Mouse (Mus musculus): ENCODE data around the gene Epha3. TPM values are rescaled to one million over a fixed set of nuclear protein-coding genes. Genes with fewer than 3 reads are reported as not detected.

Gene Epha3
- total RNA-seq, 2 experiments from 2014 or later, result 15.9 to 17.9 TPM

- intact Hi-C loops (cut with DNase I), result no loop called here
- no peak for DNase-seq (ENCODE audit: low spot score in 2 of 2)
Measured at GRCm38 (mm10) chr16:63798341-63798740, 65.6 kb downstream of the Epha3 start.

GRCm38 (mm10) chr16:63794292-63794691 lies 69.7 kb downstream of the Epha3 start:
- DNase-seq (ENCODE audit: low spot score in 2 of 2), result no peak

GRCm38 (mm10) chr16:63793805-63794204 lies 70.2 kb downstream of the Epha3 start:
- intact Hi-C loops (cut with DNase I), result no loop called here
- DNase-seq (ENCODE audit: low spot score in 2 of 2), result peak in 1 of 2 experiments; percentile 31

More at GRCm38 (mm10) chr16:63794292-63794691, 69.7 kb downstream of the Epha3 start:
- intact Hi-C loops (cut with DNase I), result no loop called here

- DNase-seq (ENCODE audit: low spot score in 2 of 2), result no peak
- intact Hi-C loops (cut with DNase I), result no loop called here
Measured at GRCm38 (mm10) chr16:63792084-63792483, 71.9 kb downstream of the Epha3 start.

- DNase-seq (ENCODE audit: low spot score in 2 of 2), result no peak
- intact Hi-C loops (cut with DNase I), result no loop called here
Measured at GRCm38 (mm10) chr16:63783544-63783943, 80.4 kb downstream of the Epha3 start.

- intact Hi-C loops (cut with DNase I), result no loop called here
- DNase-seq (ENCODE audit: low spot score in 2 of 2), result no peak
Measured at GRCm38 (mm10) chr16:63782101-63782500, 81.9 kb downstream of the Epha3 start.

- DNase-seq (ENCODE audit: low spot score in 2 of 2), result no peak
- intact Hi-C loops (cut with DNase I), result no loop called here
Measured at GRCm38 (mm10) chr16:63780151-63780550, 83.8 kb downstream of the Epha3 start.

GRCm38 (mm10) chr16:63777811-63778210 lies 86.2 kb downstream of the Epha3 start:
- no peak for DNase-seq (ENCODE audit: low spot score in 2 of 2)
- intact Hi-C loops (cut with DNase I), result no loop called here

- intact Hi-C loops (cut with DNase I), result no loop called here
- DNase-seq (ENCODE audit: low spot score in 2 of 2), result no peak
Measured at GRCm38 (mm10) chr16:63772566-63772965, 91.4 kb downstream of the Epha3 start.

GRCm38 (mm10) chr16:63767589-63767988 lies 96.4 kb downstream of the Epha3 start:
- intact Hi-C loops (cut with DNase I), result no loop called here
- no peak for DNase-seq (ENCODE audit: low spot score in 2 of 2)

- intact Hi-C loops (cut with DNase I), result no loop called here
- no peak for DNase-seq (ENCODE audit: low spot score in 2 of 2)
Measured at GRCm38 (mm10) chr16:63761177-63761576, 102.8 kb downstream of the Epha3 start.

- intact Hi-C loops (cut with DNase I), result no loop called here
- no peak for DNase-seq (ENCODE audit: low spot score in 2 of 2)
Measured at GRCm38 (mm10) chr16:63760112-63760511, 103.9 kb downstream of the Epha3 start.

- no peak for DNase-seq (ENCODE audit: low spot score in 2 of 2)
- intact Hi-C loops (cut with DNase I), result no loop called here
Measured at GRCm38 (mm10) chr16:63753052-63753451, 110.9 kb downstream of the Epha3 start.

- intact Hi-C loops (cut with DNase I), result no loop called here
- no peak for DNase-seq (ENCODE audit: low spot score in 2 of 2)
Measured at GRCm38 (mm10) chr16:63747817-63748216, 116.2 kb downstream of the Epha3 start.

- no peak for DNase-seq (ENCODE audit: low spot score in 2 of 2)
- intact Hi-C loops (cut with DNase I), result no loop called here
Measured at GRCm38 (mm10) chr16:63745465-63745864, 118.5 kb downstream of the Epha3 start.

- intact Hi-C loops (cut with DNase I), result no loop called here
- DNase-seq (ENCODE audit: low spot score in 2 of 2), result no peak
Measured at GRCm38 (mm10) chr16:63743208-63743854, 120.6 kb downstream of the Epha3 start.

GRCm38 (mm10) chr16:63719235-63719634 lies 144.7 kb downstream of the Epha3 start:
- DNase-seq (ENCODE audit: low spot score in 2 of 2), result no peak
- intact Hi-C loops (cut with DNase I), result no loop called here

- no peak for DNase-seq (ENCODE audit: low spot score in 2 of 2)
- intact Hi-C loops (cut with DNase I), result no loop called here
Measured at GRCm38 (mm10) chr16:63717317-63717716, 146.7 kb downstream of the Epha3 start.

- intact Hi-C loops (cut with DNase I), result no loop called here
- no peak for DNase-seq (ENCODE audit: low spot score in 2 of 2)
Measured at GRCm38 (mm10) chr16:63706912-63707868, 156.8 kb downstream of the Epha3 start.

GRCm38 (mm10) chr16:63689371-63689770 lies 174.6 kb downstream of the Epha3 start:
- intact Hi-C loops (cut with DNase I), result no loop called here
- no peak for DNase-seq (ENCODE audit: low spot score in 2 of 2)

GRCm38 (mm10) chr16:63684211-63684610 lies 179.8 kb downstream of the Epha3 start:
- intact Hi-C loops (cut with DNase I), result no loop called here

More at GRCm38 (mm10) chr16:63684211-63684610, 179.8 kb downstream of the Epha3 start:
- no peak for DNase-seq (ENCODE audit: low spot score in 2 of 2)
